Mouse (Mus musculus) olfactory bulb, adult 2 months (tissue): Measurements from ENCODE around the gene Thap7.

Source experiments
- CTCF ChIP-seq: fragments of 200-500 bp; IDR thresholded peaks from 2 replicates; pipeline ENCODE4 v1.5.1; 2012; ENCODE audit warnings: low read depth, mild to moderate bottlenecking, low read length, moderate library complexity; ENCODE audit not compliant: insufficient read depth
- POLR2A ChIP-seq: fragments of 200-500 bp; IDR thresholded peaks from 2 replicates; pipeline ENCODE4 v1.6.1; 2012; ENCODE audit warnings: mild to moderate bottlenecking, low read depth, low read length, moderate library complexity; ENCODE audit not compliant: insufficient read depth

DNA sequence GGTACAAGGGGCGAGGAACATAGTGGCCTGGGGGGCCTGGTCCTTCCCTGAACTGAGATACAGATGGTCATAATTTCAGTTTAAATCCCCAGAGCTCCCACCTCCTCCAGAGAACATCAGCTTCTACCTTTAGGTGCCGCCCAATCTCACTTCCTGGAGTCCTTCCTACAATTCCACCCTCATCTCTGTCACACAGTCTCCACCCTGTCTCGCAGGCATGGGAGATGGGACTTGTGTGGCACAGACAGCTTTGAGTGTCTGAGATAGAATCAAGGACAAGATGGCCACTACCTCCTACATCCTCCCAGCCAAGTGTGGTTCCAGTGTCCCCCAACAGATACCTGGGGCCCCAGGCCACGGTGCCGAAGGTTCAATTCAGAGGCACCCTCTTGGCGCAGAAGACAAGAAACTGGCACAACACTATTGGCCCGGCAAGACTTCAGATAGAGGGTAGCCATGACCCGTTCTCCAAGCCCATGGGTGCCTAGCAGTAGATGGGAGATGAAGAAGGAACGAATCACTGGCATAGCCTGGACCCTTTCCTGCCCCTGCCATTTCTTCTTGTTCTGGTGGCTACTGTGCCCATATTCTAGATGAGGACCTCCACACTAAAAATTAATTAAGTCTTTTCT is 28.6 kb upstream of the Thap7 start:
- no peak for TF ChIP-seq CTCF
- TF ChIP-seq POLR2A: no peak
